Mouse (Mus musculus) limb, embryonic 12.5 days (tissue): Measurements from ENCODE around the gene Col18a1. TPM values are rescaled to one million over a fixed set of nuclear protein-coding genes. Genes with fewer than 3 reads are reported as not detected.
A peak's percentile ranks its signal among the peaks of the same experiment; 100 is the strongest.

Experiments
- ATAC-seq: fragments of 200-750 bp; cut with Nextera tagmentation; 2 replicates; pipeline ENCODE4 v1.8.0; 2017; ENCODE audit warnings: low read depth, moderate TSS enrichment; ENCODE audit not compliant: insufficient number of reproducible peaks, insufficient read depth, low FRiP score, low TSS enrichment
- H3K27ac ChIP-seq: fragments of 300-500 bp; sonication (generic); 2 replicates; pipeline ENCODE4 v1.5.1; 2016; ENCODE audit warnings: mild to moderate bottlenecking, moderate library complexity
- H3K27me3 ChIP-seq: fragments of 300-500 bp; sonication (generic); 2 replicates; pipeline ENCODE4 v1.6.1; 2016; ENCODE audit warnings: mild to moderate bottlenecking, moderate library complexity
- H3K36me3 ChIP-seq: fragments of 300-500 bp; sonication (generic); 2 replicates; pipeline ENCODE4 v1.6.1; 2016; ENCODE audit warnings: mild to moderate bottlenecking, moderate library complexity
- H3K4me1 ChIP-seq: fragments of 300-500 bp; sonication (generic); replicated peaks from 2 replicates; pipeline ENCODE4 v1.6.1; 2016
- H3K4me2 ChIP-seq: fragments of 300-500 bp; sonication (generic); 2 replicates; pipeline ENCODE4 v1.6.1; 2016; ENCODE audit warnings: mild to moderate bottlenecking, moderate library complexity
- H3K4me3 ChIP-seq: fragments of 300-500 bp; sonication (generic); replicated peaks from 2 replicates; pipeline ENCODE4 v1.5.1; 2016; ENCODE audit warnings: mild to moderate bottlenecking
- H3K9ac ChIP-seq: fragments of 300-500 bp; sonication (generic); replicated peaks from 2 replicates; pipeline ENCODE4 v1.6.1; 2016; ENCODE audit warnings: mild to moderate bottlenecking, moderate library complexity
- H3K9me3 ChIP-seq: fragments of 300-500 bp; sonication (generic); 2 replicates; pipeline ENCODE4 v1.6.1; 2016; ENCODE audit warnings: mild to moderate bottlenecking, moderate library complexity
- WGBS: fragments of 180-500 bp; shearing (Covaris S2); methylation state at CpG from one replicate; pipeline ENCODE4 v1.1.7; 2016; 5-methylcytosine and 5-hydroxymethylcytosine counted together
- polyA plus RNA-seq: library from polyadenylated mRNA; unstranded; fragments of >200 nt; fragmentation: Nextera tagmentation; extraction: Ambion mirVana; gene quantifications from 2 replicates; pipeline ENCODE4 v1.2.1, GENCODE M21; 2016

Gene Col18a1
- polyA plus RNA-seq, 1 experiment from 2014 or later = 104 TPM

DNA sequence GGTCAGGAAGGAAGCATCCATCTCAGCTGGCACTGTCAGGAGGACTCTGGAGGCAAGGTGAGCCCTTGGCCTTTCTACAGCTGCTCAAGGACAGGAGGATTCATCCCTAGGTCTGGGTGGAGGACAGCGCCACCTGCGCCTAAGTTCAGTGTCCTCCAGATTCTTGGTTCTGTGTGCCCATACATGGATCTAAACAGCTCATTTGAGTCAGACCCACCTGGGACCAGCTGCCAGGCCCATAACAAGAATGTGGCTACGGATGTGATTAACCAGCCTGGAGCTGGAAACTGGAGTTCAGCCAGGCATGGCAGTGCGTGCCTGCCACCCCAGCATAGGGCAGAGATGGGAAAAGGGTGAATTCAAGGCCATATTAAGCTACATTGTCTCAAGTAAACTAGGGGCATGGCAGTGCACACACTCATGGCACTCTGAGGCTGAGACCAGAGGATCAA, 14.8 kb downstream of the Col18a1 start:
- H3K4me3 ChIP-seq = no peak overlapping the region

DNA sequence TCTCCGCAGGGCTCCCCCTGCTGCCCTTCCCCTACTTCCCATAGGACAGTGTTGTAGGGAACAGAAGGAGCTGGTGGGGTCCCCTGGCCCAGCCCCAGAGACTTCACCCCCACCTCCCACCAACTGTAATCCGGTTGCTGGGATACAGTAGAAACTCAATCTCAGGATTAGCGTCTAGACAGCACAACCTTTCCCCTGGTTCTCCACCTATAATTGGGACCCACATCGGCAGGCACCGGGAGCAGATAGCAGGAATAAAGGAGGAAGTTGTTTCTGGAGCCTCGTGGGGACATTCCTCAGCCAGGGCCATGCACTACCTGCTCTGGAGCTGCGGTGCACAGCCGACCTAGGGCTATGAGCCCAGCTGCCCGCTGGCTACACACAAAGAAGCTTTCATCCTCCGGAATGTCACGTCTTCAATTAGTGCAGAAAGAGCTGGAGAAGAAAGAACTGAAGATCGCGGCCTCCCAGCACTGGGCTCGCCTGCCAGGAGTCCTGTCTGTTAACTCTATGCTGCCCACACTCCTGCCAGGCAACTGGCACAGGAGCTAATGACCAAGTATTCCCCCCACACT, 15.3 kb downstream of the Col18a1 start:
- Histone ChIP-seq H3K4me1 (peaks cover 36% of the 10 kb centered on the region), H3K9ac (peak overlapping the region; percentile 28; the same call in 1 of the 2 replicates), H3K4me3 (no peak overlapping the region), H3K27ac (peak overlapping the region; percentile 54), H3K9me3 (no peaks in the 10 kb centered on the region), H3K36me3 (no peaks in the 10 kb centered on the region), H3K27me3 (peaks cover 2% of the 10 kb centered on the region), H3K4me2 (peak overlapping the region; percentile 32)
- 7% methylated on average over 14 of the region's 14 CpGs for WGBS
- ATAC-seq = peak; percentile 34; the same call in 1 of the 2 replicates

More for the DNA sequence above, 14.8 kb downstream of the Col18a1 start:
- Histone ChIP-seq H3K27ac (peak overlapping the region; percentile 54), H3K27me3 (peaks cover 2% of the 10 kb centered on the region), H3K9ac (peak overlapping the region; percentile 28; the same call in 1 of the 2 replicates), H3K4me1 (peaks cover 38% of the 10 kb centered on the region), H3K36me3 (no peaks in the 10 kb centered on the region), H3K9me3 (no peaks in the 10 kb centered on the region), H3K4me2 (peak overlapping the region; percentile 32)
- 63% methylated on average over 4 of the region's 4 CpGs for WGBS
- ATAC-seq = no peak

DNA sequence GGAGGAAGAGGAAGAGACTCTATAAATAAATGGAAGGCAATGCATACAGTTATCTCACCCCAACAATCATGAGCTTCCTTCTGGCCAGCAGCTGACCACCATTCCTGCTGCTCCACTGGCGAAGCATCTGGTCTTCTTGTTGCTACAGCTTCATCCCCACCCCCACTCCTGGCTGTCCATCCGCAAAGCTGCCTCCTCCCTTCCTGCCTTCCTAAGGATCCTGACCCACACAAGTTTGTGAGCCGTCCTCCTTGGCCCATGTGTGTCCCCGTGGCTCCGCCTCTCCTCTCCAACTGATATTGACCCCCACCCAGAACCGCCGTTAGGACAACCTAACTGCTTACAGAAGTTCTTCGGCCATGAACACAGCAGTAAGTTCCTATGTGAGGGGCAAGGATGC, 16.3 kb downstream of the Col18a1 start:
- H3K4me2 ChIP-seq = no peak overlapping the region
- H3K9me3 ChIP-seq = no peaks in the 10 kb centered on the region
- peaks cover 2% of the 10 kb centered on the region for H3K27me3 ChIP-seq
- no peak overlapping the region for H3K4me3 ChIP-seq
- H3K9ac ChIP-seq = no peak overlapping the region
- H3K27ac ChIP-seq = 0 out of 2 replicates have a peak overlapping the region, but pooled peaks have one; percentile 54
- WGBS = 36% methylated on average over 8 of the region's 8 CpGs
- no peak for ATAC-seq
- H3K4me1 ChIP-seq = peaks cover 36% of the 10 kb centered on the region
- H3K36me3 ChIP-seq = no peaks in the 10 kb centered on the region

DNA sequence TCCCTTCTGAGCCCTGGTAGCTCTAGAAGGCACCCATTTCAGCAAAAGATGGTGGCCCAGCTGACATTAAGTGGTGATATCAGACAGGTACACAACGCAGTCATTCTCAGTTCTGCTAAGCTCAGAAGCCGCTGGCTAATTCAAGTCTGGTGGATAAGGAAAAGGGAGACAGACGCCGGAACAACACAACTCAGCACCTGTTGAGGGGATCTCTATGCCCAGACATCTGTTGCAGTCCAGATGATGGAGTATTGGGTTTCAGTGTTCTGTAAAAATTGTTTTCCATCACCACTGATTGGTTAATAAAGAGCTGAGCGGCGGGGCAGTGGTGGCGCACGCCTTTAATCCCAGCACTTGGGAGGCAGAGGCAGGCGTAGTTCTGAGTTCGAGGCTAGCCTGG, 18.8 kb downstream of the Col18a1 start:
- WGBS = 80% methylated on average over 10 of the region's 10 CpGs
- no peaks in the 10 kb centered on the region for H3K36me3 ChIP-seq
- H3K4me3 ChIP-seq = no peak overlapping the region
- H3K27ac ChIP-seq = no peak overlapping the region
- peaks cover 37% of the 10 kb centered on the region for H3K4me1 ChIP-seq
- H3K9me3 ChIP-seq = no peaks in the 10 kb centered on the region
- no peak overlapping the region for H3K4me2 ChIP-seq
- H3K9ac ChIP-seq = no peak overlapping the region
- ATAC-seq = no peak
- peaks cover 2% of the 10 kb centered on the region; the same call in 1 of the 2 replicates for H3K27me3 ChIP-seq

DNA sequence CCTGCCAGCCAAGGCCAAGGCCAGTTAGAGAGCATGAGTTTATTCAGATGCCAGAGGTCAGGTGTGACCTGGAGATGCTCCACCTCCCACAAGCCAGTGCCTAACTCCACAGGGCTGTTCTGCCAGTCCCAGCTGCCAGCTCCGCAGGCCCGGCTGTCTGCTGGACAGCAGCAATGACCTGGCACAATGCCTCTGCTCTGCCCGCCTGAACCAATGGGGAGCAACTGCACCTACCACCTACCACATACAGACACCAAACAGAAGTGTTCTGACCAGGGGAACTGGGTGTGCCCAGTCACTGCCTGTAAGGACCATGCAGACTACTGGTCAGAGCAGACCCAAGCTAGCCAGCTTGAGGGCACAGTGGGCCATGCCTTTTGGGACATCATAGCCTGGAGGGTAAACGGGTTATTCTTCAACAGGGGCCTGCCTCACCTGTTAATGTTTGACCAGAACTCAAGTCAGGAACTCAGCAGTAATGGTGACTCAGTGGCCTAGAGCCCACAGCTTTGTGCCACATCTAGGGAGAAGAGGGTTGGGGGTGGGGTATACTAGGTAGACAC, 19.4 kb downstream of the Col18a1 start:
- H3K4me1 ChIP-seq = peaks cover 34% of the 10 kb centered on the region
- 86% methylated on average over 4 of the region's 4 CpGs for WGBS
- no peak overlapping the region for H3K4me3 ChIP-seq
- peaks cover 2% of the 10 kb centered on the region; the same call in 1 of the 2 replicates for H3K27me3 ChIP-seq
- no peaks in the 10 kb centered on the region for H3K9me3 ChIP-seq
- no peak overlapping the region for H3K27ac ChIP-seq
- ATAC-seq = no peak
- no peak overlapping the region for H3K4me2 ChIP-seq
- H3K9ac ChIP-seq = no peak overlapping the region
- H3K36me3 ChIP-seq = no peaks in the 10 kb centered on the region

DNA sequence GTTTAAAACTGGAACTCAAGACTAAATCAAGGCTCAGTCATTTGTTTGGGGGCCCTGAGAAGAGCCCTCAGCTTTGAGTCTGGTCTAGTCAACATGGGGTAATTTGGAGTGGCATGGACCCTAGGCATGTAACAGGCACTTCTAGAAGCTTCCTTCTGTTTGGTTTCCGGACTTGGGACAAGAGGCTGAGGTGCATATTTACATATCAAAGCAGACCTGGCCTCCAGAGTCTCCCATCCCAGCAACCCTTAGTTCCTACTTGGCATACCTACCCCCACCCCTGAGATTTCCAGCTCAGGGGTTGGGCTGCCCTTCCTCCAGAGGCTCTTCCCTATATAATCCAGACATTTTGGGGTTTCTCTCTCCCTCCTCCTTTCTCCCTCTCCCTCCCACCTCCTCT, 20.4 kb downstream of the Col18a1 start:
- ATAC-seq = no peak
- no peak overlapping the region for H3K27ac ChIP-seq
- H3K4me1 ChIP-seq = peaks cover 24% of the 10 kb centered on the region

DNA sequence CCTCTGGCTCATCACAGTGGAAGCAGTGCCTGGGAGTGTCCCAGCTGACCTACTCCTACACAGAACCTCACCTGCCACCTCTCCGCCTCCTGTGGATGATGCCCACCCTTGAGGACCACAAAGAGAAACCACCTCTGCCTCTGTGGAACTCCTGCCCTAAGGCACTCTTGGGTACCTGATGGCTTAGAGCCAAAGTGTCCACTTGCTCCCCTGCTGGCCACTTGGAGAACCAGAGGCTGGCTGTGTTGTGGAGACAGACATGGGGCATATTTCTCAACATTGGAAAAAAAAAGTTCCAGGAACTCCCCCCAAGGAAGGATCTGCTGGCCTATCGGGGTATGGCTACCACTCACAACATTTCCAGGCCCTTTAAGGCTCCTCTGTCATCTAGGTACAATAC, 22.0 kb downstream of the Col18a1 start:
- WGBS = 92% methylated on average over 2 of the region's 2 CpGs
- H3K27me3 ChIP-seq = no peaks in the 10 kb centered on the region
- no peak for ATAC-seq
- no peak overlapping the region for H3K4me3 ChIP-seq
- H3K27ac ChIP-seq = no peak overlapping the region
- H3K4me2 ChIP-seq = no peak overlapping the region
- 0 out of 2 replicates have a peak, but pooled peaks cover 12% of the 10 kb centered on the region for H3K4me1 ChIP-seq
- H3K36me3 ChIP-seq = no peaks in the 10 kb centered on the region
- H3K9me3 ChIP-seq = no peaks in the 10 kb centered on the region
- no peak overlapping the region for H3K9ac ChIP-seq

More for the DNA sequence above, 20.4 kb downstream of the Col18a1 start:
- 59% methylated on average over 1 of the region's 1 CpGs for WGBS
- Histone ChIP-seq H3K27me3 (peaks cover 2% of the 10 kb centered on the region; the same call in 1 of the 2 replicates), H3K9me3 (no peaks in the 10 kb centered on the region), H3K9ac (no peak overlapping the region), H3K36me3 (no peaks in the 10 kb centered on the region), H3K4me2 (no peak overlapping the region), H3K4me3 (no peak overlapping the region)

DNA sequence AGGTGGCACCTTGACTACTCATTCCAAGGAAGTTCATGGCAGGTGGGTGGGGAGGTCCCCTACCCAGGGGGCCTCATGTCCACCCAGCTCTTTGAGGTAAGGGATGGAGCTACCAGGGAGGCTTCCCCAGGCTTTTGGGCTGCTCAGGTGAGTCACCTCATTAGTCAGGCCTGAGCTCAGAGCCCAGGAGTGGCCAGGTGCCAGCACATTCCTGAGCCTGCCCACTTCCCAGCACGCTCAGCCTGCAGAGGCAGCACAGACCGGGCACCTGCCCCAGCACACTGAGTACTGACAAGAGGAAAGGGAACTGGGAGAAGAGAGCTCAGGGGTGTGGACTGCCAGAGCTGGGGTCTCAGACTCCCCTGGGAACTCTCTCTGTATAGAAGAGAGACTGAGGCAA, 24.0 kb downstream of the Col18a1 start:
- no peak overlapping the region for H3K27ac ChIP-seq
- H3K4me1 ChIP-seq = 0 out of 2 replicates have a peak, but pooled peaks cover 16% of the 10 kb centered on the region
- 86% methylated on average over 2 of the region's 2 CpGs for WGBS
- no peak overlapping the region for H3K9ac ChIP-seq
- H3K27me3 ChIP-seq = no peaks in the 10 kb centered on the region
- no peak overlapping the region for H3K4me2 ChIP-seq
- no peak for ATAC-seq
- no peaks in the 10 kb centered on the region for H3K9me3 ChIP-seq
- no peak overlapping the region for H3K4me3 ChIP-seq
- H3K36me3 ChIP-seq = no peaks in the 10 kb centered on the region

DNA sequence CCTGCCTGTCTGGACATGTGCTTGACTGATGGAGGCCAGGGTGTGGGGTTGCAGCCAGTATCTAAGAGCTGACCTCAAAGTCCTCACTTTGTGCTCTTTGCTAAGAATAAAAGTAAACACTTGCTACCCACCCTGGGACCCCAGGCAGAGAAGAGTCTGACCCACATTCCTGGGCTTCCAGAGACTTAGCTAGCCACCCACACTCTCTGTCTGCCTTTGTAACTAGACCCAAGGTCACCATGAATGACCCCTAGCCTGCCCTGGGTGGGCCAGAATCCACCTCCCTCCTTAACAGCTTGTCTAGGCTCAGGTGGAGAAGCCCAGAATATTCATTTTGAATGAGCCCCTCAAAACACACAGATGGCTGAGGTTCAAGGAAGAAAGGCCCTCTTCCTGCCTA, 28.0 kb downstream of the Col18a1 start:
- no peak overlapping the region for H3K9ac ChIP-seq
- no peaks in the 10 kb centered on the region for H3K27me3 ChIP-seq
- no peak overlapping the region for H3K4me2 ChIP-seq
- no peak overlapping the region for H3K27ac ChIP-seq
- H3K4me1 ChIP-seq = peaks cover 17% of the 10 kb centered on the region; the same call in 1 of the 2 replicates
- no peaks in the 10 kb centered on the region for H3K9me3 ChIP-seq
- H3K36me3 ChIP-seq = no peaks in the 10 kb centered on the region; the same call in 1 of the 2 replicates
- no peak for ATAC-seq
- H3K4me3 ChIP-seq = no peak overlapping the region

DNA sequence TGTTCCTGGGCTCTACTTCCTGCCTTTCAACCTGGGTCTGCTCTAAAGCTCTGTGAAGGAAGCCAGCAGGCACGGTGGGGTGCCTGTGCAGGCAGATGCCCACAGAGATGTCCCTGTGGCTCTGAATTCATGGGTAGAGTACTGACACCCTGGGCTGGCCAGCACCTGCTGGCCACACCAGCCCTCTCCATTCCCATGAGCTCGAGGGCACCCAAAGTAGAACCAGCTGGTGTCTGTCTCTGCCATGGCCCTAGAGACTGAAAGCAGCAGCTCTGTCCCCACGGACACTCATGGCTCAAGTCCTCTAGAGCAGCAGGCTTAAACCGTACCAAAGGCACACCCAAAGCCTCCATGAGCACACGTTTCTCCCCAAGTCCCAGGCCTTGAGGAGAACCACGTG, 30.1 kb downstream of the Col18a1 start:
- H3K4me3 ChIP-seq = no peak overlapping the region
- H3K9me3 ChIP-seq = no peaks in the 10 kb centered on the region
- 80% methylated on average over 6 of the region's 6 CpGs for WGBS
- H3K36me3 ChIP-seq = no peaks in the 10 kb centered on the region; the same call in 1 of the 2 replicates
- no peak overlapping the region for H3K27ac ChIP-seq
- no peaks in the 10 kb centered on the region for H3K27me3 ChIP-seq
- H3K9ac ChIP-seq = no peak overlapping the region
- no peak for ATAC-seq
- no peak overlapping the region for H3K4me2 ChIP-seq
- peaks cover 33% of the 10 kb centered on the region for H3K4me1 ChIP-seq

DNA sequence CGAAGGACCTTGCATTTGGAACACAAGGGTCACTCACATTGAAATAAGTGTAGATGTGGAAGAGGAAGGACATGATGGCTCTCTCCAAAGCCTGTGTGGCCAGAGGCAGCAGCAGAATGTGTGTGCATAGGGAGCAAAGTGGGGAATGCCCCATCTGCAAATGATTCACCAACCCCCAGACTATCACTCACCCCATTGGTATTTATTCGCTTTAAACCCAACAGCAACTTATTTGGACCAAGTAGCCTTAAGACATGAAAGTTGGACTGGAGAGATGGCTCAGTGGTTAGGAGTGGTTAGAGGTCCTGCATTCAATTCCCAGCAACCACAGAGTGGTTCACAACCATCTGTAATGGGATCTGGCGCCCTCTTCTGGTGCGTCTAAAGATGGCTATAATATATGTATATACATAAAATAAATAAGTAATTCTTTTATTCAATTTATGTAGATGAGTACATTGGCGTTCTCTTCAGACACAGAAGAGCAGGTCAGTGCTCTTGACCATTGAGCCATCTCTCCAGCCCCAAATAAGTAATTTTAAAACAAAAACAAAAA, 31.0 kb downstream of the Col18a1 start:
- Histone ChIP-seq H3K27me3 (no peaks in the 10 kb centered on the region), H3K4me2 (no peak overlapping the region), H3K36me3 (no peaks in the 10 kb centered on the region; the same call in 1 of the 2 replicates), H3K4me1 (peaks cover 40% of the 10 kb centered on the region), H3K27ac (no peak overlapping the region), H3K9ac (no peak overlapping the region), H3K9me3 (no peaks in the 10 kb centered on the region), H3K4me3 (no peak overlapping the region)
- no peak for ATAC-seq
- WGBS = 92% methylated on average over 5 of the region's 5 CpGs
